Mouse (Mus musculus) cortical plate, adult 2 months (tissue): ENCODE measurements around the gene Drg1.
"Not testable (repeated sequence)": the region's sequence is repeated elsewhere in the genome, so short reads cannot be mapped to it uniquely, and the experiment has no call there.

Experiments
- CTCF ChIP-seq: fragments of 200-500 bp; IDR thresholded peaks from 2 replicates; pipeline ENCODE4 v1.5.1; 2011; ENCODE audit warnings: mild to moderate bottlenecking, control low read depth, low read length; ENCODE audit not compliant: insufficient read depth; ENCODE audit errors: extremely low read depth
- POLR2A ChIP-seq: fragments of 200-500 bp; IDR thresholded peaks from 2 replicates; pipeline ENCODE4 v1.6.1; 2011; ENCODE audit warnings: mild to moderate bottlenecking, low read length, control low read depth; ENCODE audit not compliant: insufficient read depth; ENCODE audit errors: extremely low read depth

- not testable (repeated sequence) for TF ChIP-seq CTCF, POLR2A
These were observed 127.9 kb downstream of the Drg1 start for GRCm38 (mm10) chr11:3138323-3138722.
